Mouse (Mus musculus) thymus, postnatal 4 days (tissue): Measurements from ENCODE around the gene Nup62.

Experiments
- DNase-seq: peaks from one replicate; pipeline ENCODE4 v3.0.0; 2021

Nup62 gene

DNA sequence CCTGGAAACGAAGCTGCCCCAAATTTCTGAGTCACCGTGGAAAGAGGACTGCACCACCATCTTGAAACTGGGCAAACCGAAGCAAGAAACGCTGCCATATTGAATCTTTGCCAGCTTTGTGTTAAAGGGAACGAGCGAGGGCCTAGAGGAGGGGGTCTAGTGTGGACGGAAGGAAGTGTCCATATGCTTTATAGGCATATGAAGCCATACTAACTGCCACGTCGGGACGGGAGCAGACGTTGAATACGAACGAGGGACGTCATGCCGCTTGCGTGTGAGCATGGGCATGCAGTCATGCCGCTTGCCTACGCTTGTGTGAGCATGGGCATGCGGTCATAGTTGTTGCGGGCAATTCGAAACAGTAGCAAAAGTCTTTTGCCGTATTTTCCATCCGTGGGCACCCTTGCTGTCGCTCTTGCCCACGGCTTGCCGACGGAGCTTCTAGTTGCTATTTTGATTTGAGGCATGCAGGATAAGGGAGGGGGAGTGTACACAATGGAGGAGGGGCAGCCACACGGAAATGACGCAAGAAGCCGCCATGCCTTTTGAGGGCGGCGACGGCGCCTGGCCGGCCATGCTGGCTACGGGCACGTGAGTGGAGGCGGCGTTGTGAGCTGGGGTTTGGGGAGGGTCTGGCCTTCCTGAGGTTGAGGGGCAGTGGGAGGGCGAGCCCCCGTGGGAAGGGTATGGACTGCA lies 33.7 kb downstream of the Nup62 start:
- peak; percentile 90 for DNase-seq

DNA sequence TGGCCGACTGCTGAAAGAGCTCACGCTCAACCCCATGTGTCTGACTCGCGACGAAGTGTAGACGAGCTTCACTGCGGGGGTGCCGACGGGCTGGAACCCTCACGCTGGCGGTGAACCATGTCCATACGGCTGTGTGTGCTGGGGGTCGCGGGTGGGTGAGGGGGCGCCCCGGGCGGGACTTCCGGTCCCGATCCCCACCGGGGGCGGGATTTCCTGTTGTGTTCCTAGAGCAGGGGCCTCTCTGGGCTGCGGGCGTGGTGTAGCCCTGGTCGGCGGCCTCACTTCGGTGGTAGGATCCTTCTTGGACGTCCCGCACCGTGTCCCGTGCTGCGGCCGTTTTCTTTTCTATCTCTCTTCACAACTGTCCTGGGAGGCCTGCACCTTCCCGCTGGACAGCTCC lies 34.3 kb downstream of the Nup62 start:
- DNase-seq, result peak; percentile 87

DNA sequence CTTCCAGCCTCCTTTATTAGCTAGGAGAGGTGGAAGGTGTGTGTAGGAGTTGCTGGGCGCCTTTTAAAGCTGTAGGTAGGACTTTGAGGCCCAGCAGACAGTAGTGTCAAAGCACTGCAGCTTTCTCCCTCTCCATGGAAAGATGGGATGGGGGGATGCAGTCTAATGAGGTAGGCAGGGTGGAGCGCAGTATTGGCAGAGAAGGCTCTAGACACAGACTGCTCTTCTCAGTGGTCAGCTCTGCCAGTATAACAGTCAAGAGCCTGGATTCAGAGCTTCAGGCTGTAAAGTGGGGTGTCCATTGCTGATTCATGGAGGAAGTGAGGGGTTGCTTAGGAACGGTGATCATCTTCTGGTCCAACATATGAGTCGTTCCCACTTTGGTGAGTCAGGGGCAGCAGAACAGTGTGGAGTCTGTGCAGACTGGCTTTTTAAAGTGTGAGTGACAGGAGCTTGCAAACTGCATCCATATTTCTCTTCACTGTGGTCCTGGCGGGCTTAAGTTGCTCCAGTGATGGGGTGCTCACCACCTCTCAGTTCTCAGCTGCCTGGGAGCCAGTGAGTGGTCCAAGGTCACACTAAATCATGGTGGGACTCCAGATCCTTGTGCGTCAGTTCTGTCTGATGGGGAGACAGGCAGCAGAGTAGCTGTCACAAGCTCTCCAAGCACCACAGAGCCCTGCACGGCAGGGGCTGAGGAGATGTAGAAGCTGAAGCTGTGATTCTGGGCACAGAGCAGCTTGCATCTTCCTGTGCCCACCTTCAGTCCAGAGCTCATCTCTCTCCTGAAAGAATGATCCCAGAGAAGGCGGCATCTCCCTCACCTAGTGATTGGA lies 35.1 kb downstream of the Nup62 start:
- no peak for DNase-seq

DNA sequence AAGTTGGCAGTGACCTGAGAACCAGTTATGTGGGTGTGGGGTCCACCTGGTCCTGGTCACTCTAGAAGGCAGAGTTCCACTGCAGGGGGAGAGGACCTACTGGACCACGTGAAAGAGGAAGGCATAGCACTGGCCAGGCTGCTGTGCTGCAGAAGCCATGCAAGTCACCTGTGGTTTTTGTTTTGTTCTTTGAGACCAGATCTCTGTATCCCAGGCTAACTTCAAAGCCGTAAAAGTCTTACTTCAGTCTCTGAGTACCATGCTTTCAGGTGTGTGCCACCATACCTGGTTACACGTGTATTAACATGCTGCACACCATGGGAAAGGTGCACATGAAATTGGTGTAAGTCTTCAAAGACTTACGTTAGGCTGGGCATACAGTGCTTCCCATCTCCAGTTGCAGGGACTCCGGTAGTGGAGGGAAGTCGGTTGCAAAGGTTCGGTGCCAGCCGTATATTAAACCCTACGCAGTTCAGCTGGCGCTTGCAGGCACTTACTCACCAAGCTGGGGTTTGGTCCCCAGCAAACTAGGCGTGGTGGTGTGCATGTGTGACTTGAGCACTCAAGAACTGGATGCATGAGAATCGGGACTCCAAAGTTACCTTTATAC lies 35.8 kb downstream of the Nup62 start:
- DNase-seq, result no peak

DNA sequence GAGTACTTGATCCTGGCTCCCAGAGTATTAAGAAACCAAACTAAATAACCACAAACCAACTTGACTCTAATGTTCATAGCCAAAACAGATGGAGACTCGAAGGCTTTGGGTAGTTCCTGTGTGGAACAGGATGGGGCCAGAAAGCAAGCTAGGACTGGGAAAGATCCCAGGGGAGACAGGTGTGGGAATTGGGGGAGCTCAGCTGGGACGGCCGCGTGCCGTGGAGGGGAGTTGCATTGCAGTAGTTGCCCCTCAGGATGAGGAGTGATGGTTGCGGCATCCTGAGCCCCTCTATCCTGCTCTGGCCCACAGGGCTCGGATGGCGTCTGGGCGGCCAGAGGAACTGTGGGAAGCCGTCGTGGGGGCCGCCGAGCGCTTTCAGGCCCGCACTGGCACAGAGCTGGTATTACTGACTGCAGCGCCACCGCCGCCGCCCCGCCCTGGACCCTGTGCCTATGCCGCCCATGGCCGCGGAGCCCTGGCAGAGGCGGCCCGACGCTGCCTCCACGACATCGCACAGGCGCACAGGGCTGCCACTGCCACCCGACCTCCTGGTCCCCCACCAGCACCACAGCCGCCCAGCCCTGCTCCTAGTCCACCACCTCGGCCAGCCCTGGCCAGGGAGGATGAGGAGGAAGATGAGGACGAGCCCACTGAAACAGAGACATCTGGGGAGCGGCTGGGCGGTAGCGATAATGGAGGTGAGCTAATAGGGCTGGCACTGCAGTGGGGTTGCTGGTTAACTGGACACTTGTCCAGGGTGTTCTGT lies 36.6 kb downstream of the Nup62 start:
- no peak for DNase-seq

DNA sequence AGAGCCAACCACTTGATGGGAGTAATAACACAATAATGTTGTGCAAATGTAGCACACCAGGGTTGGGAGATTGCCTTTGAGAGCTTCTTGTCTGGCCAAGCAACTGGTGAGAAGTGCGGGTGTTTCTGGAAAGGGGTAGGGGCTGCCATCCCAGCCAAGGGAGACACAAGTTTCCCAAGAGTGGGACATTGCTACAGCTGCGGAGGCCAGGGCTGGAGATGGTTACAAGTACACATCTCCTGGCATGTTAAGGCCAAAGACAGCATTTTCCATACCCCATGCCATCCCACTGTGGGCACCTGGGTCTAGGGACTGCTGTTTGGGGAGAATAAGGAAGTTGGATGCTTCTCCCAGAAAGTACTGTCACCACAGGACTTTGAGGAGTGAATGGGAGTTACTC lies 37.2 kb downstream of the Nup62 start:
- no peak for DNase-seq

DNA sequence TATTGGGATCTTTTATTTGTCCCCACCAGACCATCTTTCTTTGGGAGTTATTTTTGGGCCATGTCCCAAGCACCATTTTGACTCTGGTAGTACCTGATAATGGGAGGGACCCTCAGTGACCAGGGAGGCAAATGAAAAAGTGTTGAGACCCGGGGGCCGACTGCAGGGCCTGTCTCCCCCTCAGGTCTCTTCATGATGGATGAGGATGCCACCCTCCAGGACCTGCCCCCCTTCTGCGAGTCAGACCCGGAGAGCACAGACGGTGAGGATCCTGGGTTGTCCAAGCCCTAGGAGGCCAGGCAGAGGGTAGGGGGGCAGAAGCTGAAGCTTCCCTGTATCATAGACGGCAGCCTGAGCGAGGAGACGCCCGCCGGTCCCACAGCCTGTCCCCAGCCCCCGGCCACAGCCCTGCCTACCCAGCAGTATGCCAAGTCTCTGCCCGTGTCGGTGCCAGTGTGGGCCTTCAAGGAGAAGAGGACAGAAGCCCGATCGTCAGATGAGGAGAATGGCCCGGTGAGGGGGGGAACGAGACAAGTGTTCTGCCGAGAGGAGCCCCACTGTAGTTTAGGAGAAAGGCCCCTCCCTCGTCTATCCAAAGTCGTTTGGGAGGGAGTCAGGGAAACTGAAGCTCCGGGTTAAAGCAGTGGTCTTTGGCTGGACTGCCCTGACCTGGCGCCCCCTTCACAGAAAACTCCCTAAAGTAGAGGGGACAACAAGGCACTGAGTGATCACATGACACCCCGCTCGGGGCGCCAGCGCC lies 37.9 kb downstream of the Nup62 start:
- DNase-seq, result no peak

DNA sequence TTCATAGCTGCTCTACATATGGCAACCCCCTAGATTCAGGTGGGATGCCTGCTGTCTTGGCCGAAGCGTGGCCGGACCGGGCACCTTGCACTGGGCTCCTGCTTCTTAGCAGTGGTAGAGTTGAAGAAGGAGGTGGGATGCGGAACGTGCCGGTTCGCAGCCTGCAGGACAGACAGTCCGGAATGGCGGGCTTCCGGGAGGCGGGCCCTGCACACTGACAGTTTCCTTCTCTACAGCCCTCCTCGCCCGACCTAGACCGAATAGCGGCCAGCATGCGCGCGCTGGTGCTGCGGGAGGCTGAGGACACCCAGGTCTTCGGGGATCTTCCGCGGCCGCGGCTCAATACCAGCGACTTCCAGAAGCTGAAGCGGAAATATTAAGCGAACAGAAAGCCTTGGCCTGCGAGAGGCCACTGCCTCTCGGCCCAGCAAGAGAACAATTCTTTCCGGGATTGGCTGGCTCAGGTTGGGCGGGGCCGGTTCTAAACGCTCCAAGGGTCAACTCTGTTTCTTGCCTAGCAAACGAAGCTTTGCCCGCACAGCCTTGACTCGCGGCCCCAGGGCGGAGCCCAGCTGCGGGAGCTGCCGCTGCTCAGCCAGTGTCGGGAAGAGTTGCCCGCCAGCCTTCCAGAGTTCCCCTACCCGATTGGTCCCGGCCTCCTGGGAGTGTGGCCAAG lies 38.6 kb downstream of the Nup62 start:
- DNase-seq, result peak; percentile 85

DNA sequence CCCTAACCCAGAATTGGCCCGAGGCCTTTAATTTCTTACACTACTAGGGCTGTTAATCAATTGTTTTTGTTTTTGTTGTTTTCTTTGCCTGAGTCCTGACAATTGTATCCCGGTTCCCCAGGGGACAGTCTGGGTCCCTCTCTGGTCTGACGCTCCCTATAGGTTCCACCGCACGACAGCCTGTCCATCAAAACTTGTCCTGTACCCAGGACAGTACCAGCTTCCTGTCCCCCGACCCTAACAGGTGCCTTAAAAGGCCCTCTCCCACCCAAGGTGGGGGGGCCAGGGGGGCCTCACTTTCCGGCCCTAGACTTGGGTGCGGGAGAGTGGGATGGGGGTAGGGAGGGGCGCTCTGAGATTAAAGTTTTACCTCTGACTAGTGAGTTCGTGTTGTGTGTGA lies 39.1 kb downstream of the Nup62 start:
- peak; percentile 55 for DNase-seq

DNA sequence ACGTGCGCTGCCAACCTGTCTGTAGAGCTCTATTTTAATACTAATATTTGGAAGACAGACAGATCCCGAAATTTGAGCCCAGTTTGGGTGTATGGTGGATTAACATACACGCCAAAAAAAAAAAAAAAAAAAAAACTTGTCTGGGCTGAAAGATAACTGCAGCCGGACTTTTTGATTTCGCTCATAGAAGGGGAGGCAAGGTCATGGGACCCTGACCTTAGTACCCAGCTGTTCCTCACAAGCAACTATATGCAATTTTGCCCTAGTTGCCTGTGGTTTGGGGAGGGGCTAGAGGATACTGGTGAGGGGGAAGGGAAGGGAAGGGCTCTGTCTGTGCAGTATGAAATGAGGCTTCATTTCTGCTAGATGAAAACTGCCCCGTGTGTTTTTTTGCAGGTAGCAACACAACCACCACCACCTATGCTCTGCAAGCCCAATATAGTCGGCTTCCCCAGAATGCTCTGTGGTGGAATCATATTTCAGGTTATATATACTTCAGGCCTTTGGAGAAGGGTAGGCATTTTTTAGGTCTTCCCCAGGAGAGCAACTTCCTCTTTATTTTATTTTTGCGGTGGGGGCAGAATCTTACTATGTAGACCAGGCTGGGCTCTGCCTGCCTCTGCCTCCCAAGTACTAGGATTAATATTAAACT lies 40.5 kb downstream of the Nup62 start:
- no peak for DNase-seq

DNA sequence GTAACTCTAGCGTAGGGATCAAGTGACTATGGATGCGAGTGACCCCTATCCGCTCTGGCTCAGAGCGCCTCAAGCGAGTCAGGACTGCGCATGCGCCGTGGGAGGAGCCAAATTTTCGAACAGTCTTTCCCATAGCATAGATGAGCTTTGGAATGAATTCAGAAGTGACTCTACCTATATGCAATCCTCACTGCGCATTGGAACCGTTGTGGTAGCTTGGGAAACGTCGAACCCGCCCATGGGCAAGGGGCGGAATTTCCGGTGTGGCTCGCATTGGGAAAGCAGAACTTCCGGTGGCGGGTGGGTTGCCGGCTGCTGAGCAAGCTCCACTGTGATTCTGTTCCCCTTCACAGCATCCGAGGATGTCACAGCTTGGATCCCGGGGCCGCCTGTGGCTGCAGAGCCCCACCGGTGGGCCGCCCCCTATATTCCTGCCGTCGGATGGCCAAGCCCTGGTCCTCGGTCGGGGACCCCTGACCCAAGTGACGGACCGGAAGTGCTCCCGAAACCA lies 41.2 kb downstream of the Nup62 start, which contains the start of gene Pnkp:
Gene Pnkp (plus strand): TSS at position 98 of the 511 bp plus-strand sequence.
- DNase-seq, result peak; percentile 87

DNA sequence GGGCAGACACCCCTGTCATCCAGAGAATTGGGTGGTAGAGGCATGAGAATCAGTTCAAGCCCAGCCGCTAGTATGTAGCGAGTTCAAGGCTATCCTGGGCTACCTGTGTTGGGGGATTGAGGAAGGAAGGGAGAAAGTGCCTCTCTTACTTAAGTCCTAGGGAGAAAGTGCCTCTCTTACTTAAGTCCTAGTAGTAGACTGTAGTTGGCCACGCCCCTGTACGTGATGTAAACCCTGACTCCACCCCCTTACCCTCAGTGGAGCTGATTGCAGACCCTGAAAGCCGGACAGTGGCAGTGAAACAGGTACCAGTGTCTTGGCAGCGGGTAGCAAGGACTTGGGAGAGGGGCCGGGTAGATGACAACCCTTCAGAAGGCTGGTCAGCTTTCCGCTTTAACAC lies 42.0 kb downstream of the Nup62 start:
- DNase-seq, result peak; percentile 68

DNA sequence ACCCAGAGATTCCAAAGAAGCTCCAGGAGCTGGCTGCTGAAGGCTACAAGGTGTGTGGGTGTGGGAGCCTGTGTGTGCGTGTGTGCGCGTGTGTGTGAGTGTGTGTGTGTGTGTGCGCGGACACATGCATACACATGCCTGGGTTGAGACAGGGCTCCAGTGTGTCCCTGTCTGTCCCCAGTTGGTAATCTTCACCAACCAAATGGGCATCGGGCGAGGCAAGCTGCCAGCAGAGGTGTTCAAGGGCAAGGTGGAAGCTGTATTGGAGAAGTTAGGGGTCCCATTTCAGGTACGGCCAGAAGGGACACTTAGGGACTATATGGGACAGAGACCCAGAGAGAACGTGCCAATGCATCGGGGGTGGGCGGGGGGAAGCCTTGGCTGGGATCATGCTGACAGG lies 44.0 kb downstream of the Nup62 start:
- no peak for DNase-seq

DNA sequence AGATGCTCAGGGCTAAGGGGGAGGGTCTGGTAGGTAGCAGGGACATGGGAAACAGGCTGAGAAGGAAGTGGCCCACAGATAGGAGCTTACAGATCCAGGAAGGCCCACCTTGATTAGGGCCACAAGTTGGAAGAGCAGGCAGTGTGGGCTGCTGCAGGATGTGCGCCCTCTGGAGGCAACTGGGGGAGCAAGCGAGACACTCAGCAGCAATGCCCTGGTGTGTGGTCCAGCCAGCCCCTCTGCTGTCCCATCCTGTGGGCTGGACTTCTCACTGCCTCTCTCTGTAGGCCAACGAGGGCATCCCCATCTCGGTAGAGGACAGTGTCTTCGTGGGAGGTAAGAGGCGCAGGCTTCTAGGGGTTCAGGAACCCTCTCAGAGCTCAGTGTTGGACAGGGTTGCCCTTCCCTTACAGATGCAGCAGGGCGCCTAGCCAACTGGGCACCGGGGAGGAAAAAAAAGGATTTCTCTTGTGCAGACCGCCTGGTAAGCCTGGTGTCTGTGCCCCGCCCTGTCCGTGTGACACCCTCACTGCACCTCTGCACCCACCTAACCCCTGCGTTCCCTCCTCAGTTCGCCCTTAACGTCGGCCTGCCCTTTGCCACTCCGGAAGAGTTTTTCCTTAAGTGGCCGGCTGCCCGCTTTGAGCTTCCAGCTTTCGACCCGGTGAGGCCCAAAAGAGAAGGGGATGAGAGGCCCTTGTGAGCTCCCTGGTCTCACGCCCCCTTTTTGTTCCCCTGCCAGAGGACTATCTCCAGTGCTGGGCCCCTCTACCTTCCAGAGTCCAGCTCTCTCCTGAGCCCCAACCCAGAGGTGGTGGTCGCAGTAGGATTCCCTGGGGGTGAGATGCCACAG lies 44.9 kb downstream of the Nup62 start:
- peak; percentile 89 for DNase-seq

DNA sequence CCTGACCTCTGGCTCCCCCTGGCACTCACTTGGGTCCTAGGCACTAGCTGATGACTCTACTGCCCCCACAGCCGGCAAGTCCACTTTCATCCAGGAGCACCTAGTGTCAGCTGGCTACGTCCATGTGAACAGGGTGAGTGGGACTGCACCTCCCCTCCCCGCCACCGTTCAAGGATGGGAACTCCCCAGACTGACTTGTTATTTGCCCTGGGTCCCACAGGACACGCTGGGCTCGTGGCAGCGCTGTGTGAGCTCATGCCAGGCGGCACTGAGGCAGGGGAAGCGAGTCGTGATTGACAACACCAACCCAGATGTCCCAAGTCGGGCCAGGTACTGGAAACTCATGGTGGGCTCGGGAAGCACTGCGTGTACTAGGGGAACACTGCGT lies 45.5 kb downstream of the Nup62 start:
- peak; percentile 20 for DNase-seq

DNA sequence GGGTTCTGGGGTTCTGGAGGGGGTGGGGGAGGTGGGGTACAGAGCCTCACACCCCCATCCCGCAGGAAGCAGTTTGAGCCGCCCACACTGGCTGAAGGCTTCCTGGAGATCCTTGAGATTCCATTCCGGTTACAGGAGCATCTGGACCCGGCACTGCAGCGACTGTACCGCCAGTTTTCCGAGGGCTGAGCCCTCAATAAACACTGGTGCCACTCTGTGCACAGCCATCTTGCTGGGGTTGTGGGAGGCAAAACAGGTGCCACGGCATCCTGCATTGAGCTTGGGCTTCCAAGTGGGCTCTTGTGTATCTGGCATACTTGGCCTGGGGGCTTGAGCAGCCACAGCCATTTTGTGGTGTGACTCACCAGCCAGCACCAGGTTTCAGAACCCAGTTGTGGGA lies 46.5 kb downstream of the Nup62 start:
- DNase-seq, result no peak

DNA sequence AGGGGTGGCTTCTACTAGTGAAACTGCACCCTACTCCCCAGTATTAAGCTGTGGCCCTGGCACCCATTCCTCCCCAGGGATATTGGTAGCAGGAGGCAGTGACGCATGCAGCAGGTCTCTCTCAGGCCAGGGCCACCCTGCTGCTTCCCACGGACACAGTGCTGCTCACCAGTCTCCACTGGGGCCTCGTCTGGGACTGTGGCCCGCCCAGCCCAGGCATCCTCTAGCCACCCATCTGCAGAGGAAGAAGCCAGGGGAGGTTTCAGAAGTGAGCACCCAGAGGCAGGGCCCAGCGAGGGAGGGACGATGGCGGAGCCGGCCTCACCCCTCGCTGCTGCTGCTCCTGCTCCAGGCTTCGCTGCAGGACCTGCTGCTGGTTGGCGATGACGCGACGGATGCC lies 47.3 kb downstream of the Nup62 start:
- no peak for DNase-seq

DNA sequence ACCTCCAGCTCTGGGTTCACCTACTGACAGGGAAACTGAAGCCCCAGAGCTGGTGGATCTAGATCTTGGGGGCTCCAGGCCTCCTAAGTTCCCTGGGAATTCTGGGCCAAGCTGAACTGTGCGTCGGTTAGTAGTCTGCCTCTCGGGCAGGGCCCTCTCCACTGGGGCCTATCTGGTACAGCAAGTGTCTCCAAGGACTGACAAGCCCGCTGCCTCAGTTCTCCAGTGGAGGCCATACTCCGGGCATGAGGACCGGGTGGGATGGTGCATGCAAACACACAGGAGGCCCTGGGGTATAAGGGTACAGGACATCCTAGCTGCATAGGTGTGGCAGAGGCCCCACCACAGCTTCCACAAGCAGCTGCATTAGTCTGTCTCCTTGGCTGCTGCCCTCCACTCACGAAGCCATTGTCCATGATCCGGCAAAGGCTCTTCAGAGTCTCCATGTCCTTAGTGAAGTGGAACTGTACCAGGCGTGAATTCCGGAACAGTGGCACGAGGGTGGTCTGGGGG lies 48.1 kb downstream of the Nup62 start:
- no peak for DNase-seq

DNA sequence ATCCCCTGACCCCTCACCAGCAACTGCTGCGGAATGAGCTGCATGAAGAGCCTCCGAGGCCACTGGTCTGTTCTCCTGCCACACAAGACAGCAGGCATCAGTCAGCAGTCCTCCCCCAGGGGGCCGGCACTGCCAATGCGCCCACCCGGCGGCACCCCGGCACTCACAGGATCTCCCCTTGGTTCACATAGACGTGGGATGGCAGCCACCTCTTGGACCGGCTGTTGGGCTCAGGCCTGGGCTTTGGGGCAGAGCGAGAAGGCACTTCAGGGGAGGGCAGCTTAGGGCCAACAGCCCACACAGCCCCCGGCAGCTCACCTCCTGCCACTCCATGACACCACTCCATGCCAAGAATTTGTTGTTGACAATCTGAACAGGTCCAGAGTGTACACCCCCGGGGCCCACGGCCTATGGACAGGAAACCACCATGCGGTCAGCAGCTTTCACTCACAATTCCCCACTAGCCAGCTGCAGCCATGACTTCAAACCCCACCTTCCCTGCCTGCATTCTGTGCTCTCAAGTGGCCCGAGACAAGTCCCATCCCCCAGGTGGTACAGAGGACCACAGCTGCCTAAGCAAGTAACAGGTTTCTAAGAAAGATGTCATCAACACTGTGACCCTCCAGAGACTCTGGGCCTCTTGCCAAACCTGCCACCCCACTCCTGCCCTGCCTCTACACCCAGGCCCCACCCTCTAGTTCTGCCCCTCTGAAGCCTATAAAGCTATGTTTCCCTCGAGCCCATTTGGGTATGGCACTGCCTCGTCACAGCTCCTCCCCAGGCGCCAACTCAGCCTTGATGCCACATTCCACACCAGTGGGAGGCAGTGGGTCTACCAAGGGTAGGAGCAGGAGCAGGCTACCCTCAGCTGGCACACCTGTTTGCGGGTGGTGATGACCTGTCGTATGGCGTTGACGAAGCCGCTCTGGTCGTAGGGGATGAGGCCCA lies 49.0 kb downstream of the Nup62 start:
- DNase-seq, result peak; percentile 20
